Mouse (Mus musculus) kidney, embryonic 16.5 days (tissue): ENCODE data around the gene Sod2. TPM values are rescaled to one million over a fixed set of nuclear protein-coding genes. Genes with fewer than 3 reads are reported as not detected.
"Not testable (repeated sequence)": the region's sequence is repeated elsewhere in the genome, so short reads cannot be mapped to it uniquely, and the experiment has no call there.

Source experiments
- ATAC-seq: fragments of 200-750 bp; cut with Nextera tagmentation; 2 replicates; pipeline ENCODE4 v1.8.0; 2017; ENCODE audit warnings: moderate TSS enrichment; ENCODE audit not compliant: low FRiP score, low TSS enrichment
- H3K27ac ChIP-seq: fragments of 300-500 bp; sonication (generic); 2 replicates; pipeline ENCODE4 v1.5.1; 2014; ENCODE audit warnings: low read length
- H3K27me3 ChIP-seq: fragments of 300-500 bp; sonication (generic); 2 replicates; pipeline ENCODE4 v1.6.1; 2014; ENCODE audit warnings: low read length, control low read depth, mixed read lengths; ENCODE audit not compliant: insufficient read depth
- H3K36me3 ChIP-seq: fragments of 300-500 bp; sonication (generic); 2 replicates; pipeline ENCODE4 v1.6.1; 2014; ENCODE audit warnings: low read length, control low read depth, mixed read lengths; ENCODE audit not compliant: insufficient read depth
- H3K4me1 ChIP-seq: fragments of 300-500 bp; sonication (generic); 2 replicates; pipeline ENCODE4 v1.6.1; 2014; ENCODE audit warnings: low read length, control low read depth, mixed read lengths; ENCODE audit not compliant: insufficient read depth
- H3K4me2 ChIP-seq: fragments of 300-500 bp; sonication (generic); replicated peaks from 2 replicates; pipeline ENCODE4 v1.6.1; 2014; ENCODE audit warnings: low read depth, low read length
- H3K4me3 ChIP-seq: fragments of 300-500 bp; sonication (generic); 2 replicates; pipeline ENCODE4 v1.5.1; 2014; ENCODE audit warnings: mild to moderate bottlenecking, low read length
- H3K9ac ChIP-seq: fragments of 300-500 bp; sonication (generic); replicated peaks from 2 replicates; pipeline ENCODE4 v1.6.1; 2014; ENCODE audit warnings: low read length
- H3K9me3 ChIP-seq: fragments of 300-500 bp; sonication (generic); 2 replicates; pipeline ENCODE4 v1.6.1; 2016; ENCODE audit warnings: low read length, control low read depth
- WGBS: fragments of 180-500 bp; shearing (Covaris S2); extraction: QIAGEN DNeasy Blood & Tissue Kit; methylation state at CpG from one replicate; pipeline ENCODE4 v1.1.7; 2014; 5-methylcytosine and 5-hydroxymethylcytosine counted together
- polyA plus RNA-seq: library from polyadenylated mRNA; unstranded; fragments of >200 nt; fragmentation: Nextera tagmentation; extraction: Ambion mirVana; gene quantifications from 2 replicates; pipeline ENCODE4 v1.2.1, GENCODE M21; 2015

The Sod2 gene
- polyA plus RNA-seq, 1 experiment from 2014 or later = 178 TPM

DNA sequence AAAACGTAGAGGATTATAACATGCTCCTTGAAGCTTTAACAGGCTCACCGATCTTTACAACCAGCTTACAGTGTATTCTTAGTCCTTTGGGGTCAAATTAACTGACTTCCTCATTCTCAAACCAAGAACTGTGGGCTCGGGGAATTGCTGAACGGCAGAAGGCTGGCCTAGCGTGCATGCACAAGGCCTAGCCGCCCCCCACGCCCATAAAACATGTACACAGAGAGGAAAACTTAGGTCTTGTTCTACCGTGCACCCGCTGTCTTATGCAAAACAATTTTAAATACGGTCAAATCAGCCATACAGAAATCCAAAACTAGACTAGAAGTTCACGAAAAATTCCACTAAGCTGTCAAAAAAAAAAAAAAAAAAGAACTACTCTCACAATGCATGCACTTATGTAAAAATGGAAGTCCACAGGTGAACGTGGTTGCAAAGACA lies 15.4 kb upstream of the Sod2 start:
- H3K4me2 ChIP-seq = peak overlapping the region; percentile 67
- H3K9me3 ChIP-seq = no peaks in the 10 kb centered on the region
- ATAC-seq = no peak
- H3K27ac ChIP-seq = peak overlapping the region; percentile 99
- peaks cover 5% of the 10 kb centered on the region for H3K36me3 ChIP-seq
- 1% methylated on average over 12 of the region's 12 CpGs for WGBS
- no peaks in the 10 kb centered on the region for H3K27me3 ChIP-seq
- H3K4me1 ChIP-seq = peaks cover 7% of the 10 kb centered on the region
- peak overlapping the region; percentile 88 for H3K4me3 ChIP-seq
- H3K9ac ChIP-seq = peak overlapping the region; percentile 100

- under 1% methylated on average over 65 of the region's 84 CpGs for WGBS
- Histone ChIP-seq H3K9me3 (no peaks in the 10 kb centered on the region), H3K4me3 (peak overlapping the region; percentile 88), H3K27me3 (no peaks in the 10 kb centered on the region), H3K4me1 (peaks cover 7% of the 10 kb centered on the region), H3K4me2 (peak overlapping the region; percentile 67), H3K9ac (peak overlapping the region; percentile 100), H3K36me3 (peaks cover 5% of the 10 kb centered on the region), H3K27ac (peak overlapping the region; percentile 99)
- peak; percentile 96 for ATAC-seq
Observed at GRCm38 (mm10) chr17:12991635-12992358, 14.8 kb upstream of the Sod2 start.

DNA sequence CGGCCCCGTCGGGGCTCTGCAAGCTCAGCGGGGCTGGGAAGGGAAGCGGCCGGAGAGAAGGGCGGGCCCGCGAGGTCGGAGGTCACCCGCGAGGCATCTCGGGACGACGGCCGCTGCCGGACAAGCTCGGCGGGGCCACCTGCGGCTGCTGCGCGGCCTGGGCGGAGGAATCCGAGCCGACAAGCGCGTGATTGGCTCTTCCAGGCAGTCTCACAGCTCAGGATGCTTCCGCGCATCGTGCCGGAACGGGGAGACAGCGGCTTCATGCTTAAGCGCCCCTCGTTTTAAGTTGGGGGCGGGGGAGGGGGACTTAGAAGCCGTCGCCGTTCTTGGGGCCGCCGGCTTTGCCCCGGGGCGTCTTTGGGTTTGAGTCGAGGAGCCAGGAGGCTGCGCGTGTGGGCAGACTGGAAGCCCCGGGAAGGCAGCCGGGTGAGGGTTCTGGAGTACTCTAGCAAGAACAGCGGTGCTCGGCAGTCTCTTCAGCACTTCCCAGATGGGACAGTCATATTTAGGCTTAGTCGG lies 14.1 kb upstream of the Sod2 start:
- Histone ChIP-seq H3K4me2 (peak overlapping the region; percentile 54), H3K27ac (peak overlapping the region; percentile 99), H3K4me3 (peak overlapping the region; percentile 88), H3K4me1 (peaks cover 7% of the 10 kb centered on the region), H3K9me3 (no peaks in the 10 kb centered on the region), H3K9ac (peak overlapping the region; percentile 100), H3K27me3 (no peaks in the 10 kb centered on the region), H3K36me3 (peaks cover 5% of the 10 kb centered on the region)
- WGBS = 0% methylated on average over 51 of the region's 51 CpGs
- peak; percentile 94 for ATAC-seq

DNA sequence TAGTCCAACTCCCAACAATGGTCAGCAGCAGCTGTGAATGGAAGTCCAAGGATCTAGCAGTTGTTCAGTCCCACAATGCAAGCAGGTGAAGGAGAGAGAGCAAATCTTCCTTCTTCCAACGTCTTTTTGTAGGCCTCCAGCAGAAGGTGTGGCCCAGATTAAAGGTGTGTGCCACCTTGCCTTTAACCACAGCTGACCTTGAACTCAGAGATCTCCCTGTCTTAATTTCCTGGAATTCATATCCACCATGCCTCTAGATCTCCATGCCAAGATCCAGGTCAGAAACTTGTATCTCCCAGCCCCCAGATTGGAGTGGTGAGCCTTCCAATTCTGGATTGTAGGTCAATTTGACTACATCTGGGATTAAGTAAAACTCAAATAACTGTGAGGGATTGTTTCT lies 12.6 kb upstream of the Sod2 start, which contains the start of gene Wtap:
TSS of gene Wtap (minus strand) at position 101 of the 400 bp plus-strand sequence.
- Histone ChIP-seq H3K27ac (peak within 1 kb of the TSS; percentile 99), H3K36me3 (no peaks in the 10 kb centered on the region), H3K27me3 (no peaks in the 10 kb centered on the region), H3K4me2 (peak within 1 kb of the TSS; percentile 54), H3K4me1 (peaks cover 7% of the 10 kb centered on the region), H3K9ac (peak within 1 kb of the TSS; percentile 100), H3K4me3 (peak within 1 kb of the TSS; percentile 88), H3K9me3 (no peaks in the 10 kb centered on the region)
- ATAC-seq = no peak
- 71% methylated on average over 1 of the region's 1 CpGs for WGBS

DNA sequence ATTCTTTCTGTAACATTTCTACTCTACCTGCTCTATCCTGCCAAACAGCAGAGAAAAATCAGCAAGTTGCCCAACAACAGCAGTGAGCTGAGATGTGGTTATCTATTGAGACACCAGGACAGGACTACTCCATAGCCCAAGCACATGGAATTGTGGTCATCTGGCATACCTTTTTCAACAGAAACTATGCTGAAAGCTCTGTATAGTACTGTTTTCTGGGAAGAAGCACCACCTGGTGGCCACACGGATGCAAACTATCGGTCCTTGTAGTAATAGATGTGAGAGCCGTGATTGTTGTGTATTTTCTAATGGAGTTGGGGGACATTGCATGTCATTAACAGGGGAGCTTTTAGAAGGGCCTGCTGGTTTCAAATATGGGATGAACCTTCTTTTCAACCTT lies 10.3 kb upstream of the Sod2 start:
- Histone ChIP-seq H3K4me2 (no peak overlapping the region), H3K27ac (no peak overlapping the region), H3K9me3 (no peaks in the 10 kb centered on the region), H3K9ac (no peak overlapping the region), H3K27me3 (no peaks in the 10 kb centered on the region), H3K4me1 (no peaks in the 10 kb centered on the region), H3K36me3 (no peaks in the 10 kb centered on the region), H3K4me3 (no peak overlapping the region)
- WGBS = 13% methylated on average over 3 of the region's 3 CpGs
- no peak for ATAC-seq

GRCm38 (mm10) chr17:12997890-12998289 lies 8.8 kb upstream of the Sod2 start:
- Histone ChIP-seq H3K4me3 (no peak overlapping the region), H3K4me2 (no peak overlapping the region), H3K4me1 (no peaks in the 10 kb centered on the region), H3K36me3 (no peaks in the 10 kb centered on the region), H3K9me3 (no peaks in the 10 kb centered on the region), H3K27me3 (no peaks in the 10 kb centered on the region), H3K27ac (no peak overlapping the region), H3K9ac (no peak overlapping the region)
- 87% methylated on average over 5 of the region's 5 CpGs for WGBS
- ATAC-seq = no peak

DNA sequence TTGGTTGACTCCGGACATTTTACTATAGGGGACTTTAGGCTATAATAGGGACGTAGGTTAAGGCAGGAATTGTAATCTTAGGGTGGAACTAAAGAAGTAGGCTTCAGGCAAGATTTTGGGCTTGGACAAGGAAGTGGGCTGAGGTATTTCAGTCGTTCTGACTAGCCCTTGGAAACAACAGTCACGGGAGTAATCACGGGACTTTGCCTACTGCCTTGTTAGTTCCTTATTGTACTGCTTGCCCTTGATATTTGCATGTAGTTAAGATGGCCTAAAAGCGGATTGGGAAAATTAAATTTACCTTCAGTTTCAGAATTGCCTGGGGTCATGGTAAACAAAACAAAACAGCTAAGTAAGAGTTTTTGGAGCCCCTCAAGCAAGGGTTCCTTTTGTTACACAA lies 7.6 kb upstream of the Sod2 start:
- H3K4me3 ChIP-seq = no peak overlapping the region
- no peak for ATAC-seq
- H3K4me1 ChIP-seq = no peaks in the 10 kb centered on the region
- no peak overlapping the region for H3K9ac ChIP-seq
- no peaks in the 10 kb centered on the region for H3K27me3 ChIP-seq
- H3K36me3 ChIP-seq = no peaks in the 10 kb centered on the region
- 78% methylated on average over 6 of the region's 6 CpGs for WGBS
- no peak overlapping the region for H3K27ac ChIP-seq
- H3K4me2 ChIP-seq = no peak overlapping the region
- no peaks in the 10 kb centered on the region for H3K9me3 ChIP-seq

GRCm38 (mm10) chr17:13002243-13002642 lies 4.4 kb upstream of the Sod2 start:
- not testable (repeated sequence) for H3K27ac ChIP-seq, H3K9me3 ChIP-seq, H3K36me3 ChIP-seq, H3K4me1 ChIP-seq, H3K27me3 ChIP-seq, H3K4me3 ChIP-seq, ATAC-seq, H3K4me2 ChIP-seq, H3K9ac ChIP-seq
- WGBS = 94% methylated on average over 5 of the region's 5 CpGs

DNA sequence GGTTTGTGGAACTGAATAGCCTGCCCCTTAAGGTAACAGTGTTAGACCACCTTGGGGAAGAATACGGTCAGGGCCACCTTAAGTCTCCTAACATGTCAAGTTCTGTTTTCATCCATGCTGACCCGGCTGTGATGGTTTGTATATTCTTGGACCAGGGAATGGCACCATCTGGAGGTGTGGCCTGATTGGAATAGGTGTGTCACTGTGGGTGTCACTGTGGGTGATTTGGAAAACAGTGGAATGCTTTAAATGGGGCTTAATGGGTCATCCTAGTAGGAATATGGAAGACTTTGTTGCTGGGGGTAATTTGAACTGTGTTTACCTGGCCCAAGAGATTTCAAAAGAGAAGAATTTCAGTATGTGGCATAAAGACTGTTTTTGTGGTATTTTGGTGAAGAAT lies 2.2 kb upstream of the Sod2 start:
- H3K27me3 ChIP-seq, H3K4me2 ChIP-seq, ATAC-seq, H3K36me3 ChIP-seq, H3K9me3 ChIP-seq, H3K27ac ChIP-seq, H3K4me3 ChIP-seq, H3K9ac ChIP-seq: not testable (repeated sequence)
- H3K4me1 ChIP-seq = peaks cover 13% of the 10 kb centered on the region
- WGBS = 79% methylated on average over 2 of the region's 2 CpGs

- Histone ChIP-seq H3K4me3 (peak overlapping the region; percentile 89), H3K27me3 (no peaks in the 10 kb centered on the region), H3K9me3 (no peaks in the 10 kb centered on the region), H3K27ac (peak overlapping the region; percentile 70), H3K36me3 (peaks cover 5% of the 10 kb centered on the region; the same call in 1 of the 2 replicates), H3K4me2 (peak overlapping the region; percentile 60), H3K4me1 (peaks cover 13% of the 10 kb centered on the region), H3K9ac (no peak overlapping the region)
- no peak for ATAC-seq
- 36% methylated on average over 5 of the region's 5 CpGs for WGBS
Observed at GRCm38 (mm10) chr17:13006984-13007383, 338 bp downstream of the Sod2 start.
